ENCODE assay signal across 22 mouse cellular contexts in genomic region chrX:77598736-77599135, GRCm38 (mm10).
DNase-seq lines count a peak whose midpoint lies in the region; ATAC-seq lines count a peak whose summit lies in the region.
"Had no signal": no experiment of that assay in that cellular context is flagged by ENCODE, and none has a peak within 500 bp of the region (broad histone marks: within the 10 kb centered on the region; RNA-seq: fewer than 3 reads in every experiment).

No protein-coding gene starts in this region.

- ATAC-seq in cerebellum, adult (ENCODE audit: insufficient number of reproducible peaks, low FRiP score, low TSS enrichment) = no peak
- ATAC-seq: forebrain, embryonic 13.5 days; forebrain, embryonic 16.5 days; hindbrain, embryonic 16.5 days; intestine, embryonic 15.5 days had no signal

- DNase-seq in cerebellum, adult 18-20 months = peak; percentile 26 to 32
- DNase-seq in brain, adult 2 months (ENCODE audit: low read depth, low spot score) = peak; percentile 68
- peak; percentile 55 for DNase-seq in cerebellum, adult 9-10 months
- DNase-seq in cerebellum, postnatal 14 days = peak; percentile 15 to 52
- no peak for DNase-seq in kidney, postnatal 4 days
- DNase-seq in frontal cortex, postnatal 36 days (ENCODE audit: low spot score in 2 of 2) = no peak
- no peak for DNase-seq in Muller cell, postnatal 12 days (ENCODE audit: inconsistent ontology term)
- DNase-seq: adrenal gland, adult 2 months; adrenal gland, postnatal 14 days; B cell, adult 2 months; gastrocnemius, adult 2 months; gastrocnemius, postnatal 25 days; heart, adult 2 months; heart, postnatal 10 days; heart, postnatal 36 days; kidney, adult 11 months; kidney, adult 8-10 months had no signal

Comparison
In these comparisons a context has a peak if more than half of its experiments do, and no peak if none do; other contexts are left out.
1. DNase-seq: peak in cerebellum, adult 18-20 months (2 of 2), brain, adult 2 months (single experiment), cerebellum, adult 9-10 months (single experiment) and cerebellum, postnatal 14 days (2 of 2); none in kidney, postnatal 4 days (0 of 2), frontal cortex, postnatal 36 days (0 of 2) and Muller cell, postnatal 12 days (single experiment).